Mouse (Mus musculus) intestine, embryonic 15.5 days (tissue): ENCODE data around the gene Fam227b. TPM values are rescaled to one million over a fixed set of nuclear protein-coding genes. Genes with fewer than 3 reads are reported as not detected.

Source experiments
- ATAC-seq: fragments of 200-750 bp; cut with Nextera tagmentation; 2 replicates; pipeline ENCODE4 v1.8.0; 2017; ENCODE audit warnings: moderate TSS enrichment, moderate library complexity
- H3K27ac ChIP-seq: fragments of 300-500 bp; sonication (generic); 2 replicates; pipeline ENCODE4 v1.5.1; 2015; ENCODE audit warnings: mild to moderate bottlenecking, inconsistent platforms
- H3K27me3 ChIP-seq: fragments of 300-500 bp; sonication (generic); replicated peaks from 2 replicates; pipeline ENCODE4 v1.6.1; 2015; ENCODE audit warnings: inconsistent platforms
- H3K36me3 ChIP-seq: fragments of 300-500 bp; sonication (generic); 2 replicates; pipeline ENCODE4 v1.6.1; 2015; ENCODE audit warnings: inconsistent platforms
- H3K4me1 ChIP-seq: fragments of 300-500 bp; sonication (generic); replicated peaks from 2 replicates; pipeline ENCODE4 v1.6.1; 2015; ENCODE audit warnings: inconsistent platforms
- H3K4me2 ChIP-seq: fragments of 300-500 bp; sonication (generic); replicated peaks from 2 replicates; pipeline ENCODE4 v1.6.1; 2015; ENCODE audit warnings: mild to moderate bottlenecking, inconsistent platforms
- H3K4me3 ChIP-seq: fragments of 300-500 bp; sonication (generic); replicated peaks from 2 replicates; pipeline ENCODE4 v1.5.1; 2015; ENCODE audit warnings: inconsistent platforms
- H3K9ac ChIP-seq: fragments of 300-500 bp; sonication (generic); 2 replicates; pipeline ENCODE4 v1.6.1; 2015; ENCODE audit warnings: inconsistent platforms
- H3K9me3 ChIP-seq: fragments of 300-500 bp; sonication (generic); 2 replicates; pipeline ENCODE4 v1.6.1; 2016; ENCODE audit warnings: inconsistent platforms
- WGBS: fragments of 180-500 bp; shearing (Covaris S2); methylation state at CpG from one replicate; pipeline ENCODE4 v1.1.7; 2015; 5-methylcytosine and 5-hydroxymethylcytosine counted together
- polyA plus RNA-seq: library from polyadenylated mRNA; unstranded; fragments of >200 nt; fragmentation: Nextera tagmentation; extraction: Ambion mirVana; gene quantifications from 2 replicates; pipeline ENCODE4 v1.2.1, GENCODE M21; 2015

Gene Fam227b
- polyA plus RNA-seq, 1 experiment from 2014 or later = not detected

GRCm38 (mm10) chr2:126086187-126086586 is 65.6 kb downstream of the Fam227b start:
- H3K36me3 ChIP-seq = no peaks in the 10 kb centered on the region
- 80% methylated on average over 8 of the region's 8 CpGs for WGBS
- no peak overlapping the region for H3K27ac ChIP-seq
- no peaks in the 10 kb centered on the region for H3K9me3 ChIP-seq
- H3K27me3 ChIP-seq = no peaks in the 10 kb centered on the region
- no peak overlapping the region for H3K4me2 ChIP-seq
- no peak for ATAC-seq
- H3K9ac ChIP-seq = no peak overlapping the region
- H3K4me1 ChIP-seq = no peaks in the 10 kb centered on the region
- no peak overlapping the region for H3K4me3 ChIP-seq

- ATAC-seq = no peak
- Histone ChIP-seq H3K36me3 (no peaks in the 10 kb centered on the region), H3K9ac (no peak overlapping the region), H3K4me2 (no peak overlapping the region), H3K9me3 (no peaks in the 10 kb centered on the region), H3K27ac (no peak overlapping the region), H3K27me3 (no peaks in the 10 kb centered on the region), H3K4me1 (no peaks in the 10 kb centered on the region), H3K4me3 (no peak overlapping the region)
- 71% methylated on average over 3 of the region's 3 CpGs for WGBS
These were observed 67.5 kb downstream of the Fam227b start for GRCm38 (mm10) chr2:126084326-126084725.

- Histone ChIP-seq H3K4me3 (no peak overlapping the region), H3K4me2 (no peak overlapping the region), H3K9ac (no peak overlapping the region), H3K9me3 (no peaks in the 10 kb centered on the region), H3K36me3 (no peaks in the 10 kb centered on the region), H3K27me3 (no peaks in the 10 kb centered on the region), H3K4me1 (no peaks in the 10 kb centered on the region), H3K27ac (no peak overlapping the region)
- 72% methylated on average over 2 of the region's 2 CpGs for WGBS
- no peak for ATAC-seq
These were observed 72.7 kb downstream of the Fam227b start for GRCm38 (mm10) chr2:126079086-126079485.

DNA sequence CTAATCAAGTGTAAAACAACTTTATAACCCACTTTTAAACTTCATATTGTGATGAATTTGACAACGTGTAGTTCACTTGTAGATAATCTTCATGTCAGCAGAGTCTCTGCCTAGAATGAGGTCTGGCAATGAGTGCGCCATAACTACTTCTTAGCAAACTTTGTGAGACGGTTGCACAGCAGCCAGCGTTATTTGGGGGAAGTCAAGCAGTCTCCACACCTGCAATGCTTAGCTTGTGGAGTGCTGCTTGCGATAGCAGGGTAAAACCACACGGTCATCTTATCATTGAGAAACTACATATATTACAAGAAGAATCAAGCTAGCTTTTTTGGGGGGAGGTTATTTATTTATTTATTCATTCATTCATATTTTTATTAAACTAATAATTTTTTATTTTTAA is 75.3 kb downstream of the Fam227b start:
- Histone ChIP-seq H3K36me3 (no peaks in the 10 kb centered on the region), H3K27ac (no peak overlapping the region), H3K4me2 (no peak overlapping the region), H3K4me1 (no peaks in the 10 kb centered on the region), H3K27me3 (no peaks in the 10 kb centered on the region), H3K4me3 (no peak overlapping the region), H3K9ac (no peak overlapping the region), H3K9me3 (no peaks in the 10 kb centered on the region)
- WGBS = 90% methylated on average over 6 of the region's 6 CpGs
- no peak for ATAC-seq

DNA sequence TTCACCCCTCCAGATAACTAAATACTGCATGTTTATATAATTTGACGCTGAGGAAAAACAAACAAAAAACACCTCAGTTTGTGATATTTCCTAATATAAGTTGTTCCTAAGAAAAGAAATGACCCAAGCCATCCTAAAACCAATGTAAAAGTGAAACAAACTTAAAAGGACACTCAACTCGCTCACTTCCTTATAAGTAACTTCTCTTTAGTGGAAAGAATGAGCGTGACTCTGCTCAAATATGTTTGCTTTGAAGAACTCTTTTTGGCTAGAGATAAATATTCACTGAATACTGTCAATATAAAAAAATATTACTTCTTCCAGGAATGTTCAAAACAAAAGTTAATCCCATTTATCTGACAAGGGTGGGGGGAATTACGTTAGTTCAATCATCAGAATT is 78.1 kb downstream of the Fam227b start:
- no peaks in the 10 kb centered on the region for H3K4me1 ChIP-seq
- H3K4me3 ChIP-seq = no peak overlapping the region
- H3K27me3 ChIP-seq = no peaks in the 10 kb centered on the region
- H3K27ac ChIP-seq = no peak overlapping the region
- ATAC-seq = no peak
- no peaks in the 10 kb centered on the region for H3K9me3 ChIP-seq
- H3K4me2 ChIP-seq = no peak overlapping the region
- H3K36me3 ChIP-seq = no peaks in the 10 kb centered on the region
- no peak overlapping the region for H3K9ac ChIP-seq
- WGBS = 79% methylated on average over 4 of the region's 4 CpGs

GRCm38 (mm10) chr2:126069740-126070139 is 82.1 kb downstream of the Fam227b start:
- H3K27me3 ChIP-seq = no peaks in the 10 kb centered on the region
- no peak overlapping the region for H3K27ac ChIP-seq
- no peaks in the 10 kb centered on the region for H3K9me3 ChIP-seq
- WGBS = 63% methylated on average over 1 of the region's 1 CpGs
- H3K4me3 ChIP-seq = no peak overlapping the region
- H3K36me3 ChIP-seq = no peaks in the 10 kb centered on the region
- H3K4me2 ChIP-seq = no peak overlapping the region
- no peak for ATAC-seq
- no peak overlapping the region for H3K9ac ChIP-seq
- no peaks in the 10 kb centered on the region for H3K4me1 ChIP-seq

GRCm38 (mm10) chr2:126065303-126065856 is 86.4 kb downstream of the Fam227b start:
- WGBS = 80% methylated on average over 3 of the region's 3 CpGs
- no peak for ATAC-seq
- Histone ChIP-seq H3K36me3 (no peaks in the 10 kb centered on the region), H3K9me3 (no peaks in the 10 kb centered on the region), H3K4me3 (no peak overlapping the region), H3K27me3 (no peaks in the 10 kb centered on the region), H3K4me1 (no peaks in the 10 kb centered on the region), H3K9ac (no peak overlapping the region), H3K4me2 (no peak overlapping the region), H3K27ac (no peak overlapping the region)

DNA sequence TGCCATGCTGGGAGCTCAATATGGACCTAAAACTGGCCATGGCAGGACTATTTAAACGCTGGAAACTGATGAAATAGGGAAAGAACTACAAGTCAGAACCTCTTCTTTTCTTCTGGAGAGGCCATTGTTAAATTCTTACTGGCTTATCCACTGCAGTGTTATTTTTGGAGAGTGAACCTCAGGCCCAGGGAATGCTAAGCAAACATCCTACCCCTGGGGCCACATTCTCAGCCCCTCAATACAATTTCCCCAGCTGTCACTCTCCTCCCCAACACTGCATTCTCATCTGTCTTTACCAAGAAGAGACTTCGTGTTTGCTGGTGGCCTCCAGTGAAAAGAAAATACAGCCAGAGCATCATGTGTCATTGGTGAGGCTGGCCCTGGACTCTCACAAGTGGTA is 87.0 kb downstream of the Fam227b start:
- H3K4me2 ChIP-seq = no peak overlapping the region
- no peaks in the 10 kb centered on the region for H3K36me3 ChIP-seq
- no peak overlapping the region for H3K9ac ChIP-seq
- no peaks in the 10 kb centered on the region for H3K9me3 ChIP-seq
- H3K4me1 ChIP-seq = no peaks in the 10 kb centered on the region
- no peaks in the 10 kb centered on the region for H3K27me3 ChIP-seq
- no peak overlapping the region for H3K27ac ChIP-seq
- ATAC-seq = no peak
- H3K4me3 ChIP-seq = no peak overlapping the region
- 46% methylated on average over 2 of the region's 2 CpGs for WGBS

GRCm38 (mm10) chr2:126062876-126063275 is 88.9 kb downstream of the Fam227b start:
- no peaks in the 10 kb centered on the region for H3K9me3 ChIP-seq
- no peaks in the 10 kb centered on the region for H3K36me3 ChIP-seq
- no peak overlapping the region for H3K4me3 ChIP-seq
- H3K4me1 ChIP-seq = no peaks in the 10 kb centered on the region
- H3K9ac ChIP-seq = no peak overlapping the region
- H3K27ac ChIP-seq = no peak overlapping the region
- ATAC-seq = no peak
- 76% methylated on average over 7 of the region's 7 CpGs for WGBS
- no peaks in the 10 kb centered on the region for H3K27me3 ChIP-seq
- H3K4me2 ChIP-seq = no peak overlapping the region

- no peaks in the 10 kb centered on the region for H3K4me1 ChIP-seq
- no peaks in the 10 kb centered on the region for H3K27me3 ChIP-seq
- 60% methylated on average over 17 of the region's 17 CpGs for WGBS
- no peak overlapping the region for H3K9ac ChIP-seq
- no peak overlapping the region for H3K27ac ChIP-seq
- no peak overlapping the region for H3K4me3 ChIP-seq
- H3K36me3 ChIP-seq = no peaks in the 10 kb centered on the region
- no peak overlapping the region for H3K4me2 ChIP-seq
- H3K9me3 ChIP-seq = no peaks in the 10 kb centered on the region
- ATAC-seq = peak; percentile 62; the same call in 1 of the 2 replicates
These were observed 90.6 kb downstream of the Fam227b start for GRCm38 (mm10) chr2:126061037-126061773.

DNA sequence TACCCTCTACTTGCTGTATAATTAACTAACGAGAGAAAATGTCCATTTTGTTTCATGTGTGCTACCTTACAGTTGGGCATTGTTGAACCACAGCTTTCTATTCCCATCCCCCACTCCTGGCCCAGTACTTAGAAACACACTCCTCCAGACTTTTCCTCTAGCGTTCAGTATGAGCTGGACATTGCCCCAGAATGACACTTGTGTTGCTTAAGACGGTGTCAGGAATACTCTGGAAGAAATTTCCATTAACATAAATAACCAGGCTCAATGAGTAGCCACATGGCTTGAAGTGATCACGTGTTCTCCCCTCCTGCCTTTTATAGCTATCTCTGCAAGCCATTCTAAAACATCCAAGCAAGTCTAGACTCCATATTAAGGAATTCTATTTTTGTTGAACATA is 91.2 kb downstream of the Fam227b start:
- H3K27ac ChIP-seq = no peak overlapping the region
- no peaks in the 10 kb centered on the region for H3K4me1 ChIP-seq
- no peak overlapping the region for H3K4me3 ChIP-seq
- no peaks in the 10 kb centered on the region for H3K36me3 ChIP-seq
- ATAC-seq = 0 out of 2 replicates have a peak, but pooled peaks have one; percentile 34
- WGBS = 47% methylated on average over 4 of the region's 4 CpGs
- H3K4me2 ChIP-seq = no peak overlapping the region
- no peak overlapping the region for H3K9ac ChIP-seq
- no peaks in the 10 kb centered on the region for H3K9me3 ChIP-seq
- no peaks in the 10 kb centered on the region for H3K27me3 ChIP-seq

DNA sequence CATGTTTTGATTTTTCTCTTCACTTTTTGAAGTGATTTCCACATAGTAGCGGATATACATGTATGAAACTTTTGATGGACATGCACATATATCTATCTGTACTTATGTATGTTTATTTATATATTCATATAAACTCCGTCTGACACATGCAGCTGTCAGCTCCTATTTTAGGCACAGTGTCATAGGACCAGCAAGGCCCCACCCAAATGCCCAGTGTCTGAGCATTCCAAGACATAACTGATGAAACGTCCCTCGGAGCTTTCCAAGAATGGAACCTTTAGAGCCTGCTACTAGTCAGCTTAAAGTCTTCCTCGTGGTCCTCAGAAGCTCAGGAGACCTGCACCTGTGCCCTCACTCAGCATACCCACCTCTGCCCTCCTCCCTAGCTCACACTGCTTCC is 98.1 kb downstream of the Fam227b start:
- Histone ChIP-seq H3K4me3 (no peak overlapping the region), H3K36me3 (no peaks in the 10 kb centered on the region), H3K9me3 (no peaks in the 10 kb centered on the region), H3K27ac (no peak overlapping the region), H3K4me1 (no peaks in the 10 kb centered on the region), H3K27me3 (no peaks in the 10 kb centered on the region), H3K9ac (no peak overlapping the region), H3K4me2 (no peak overlapping the region)
- no peak for ATAC-seq
- WGBS = 70% methylated on average over 5 of the region's 5 CpGs
